Mouse (Mus musculus): ENCODE data around the gene Ccdc136. TPM values are rescaled to one million over a fixed set of nuclear protein-coding genes. Genes with fewer than 3 reads are reported as not detected.
"Not testable (repeated sequence)": the region's sequence is repeated elsewhere in the genome, so short reads cannot be mapped to it uniquely, and the experiment has no call there.

The Ccdc136 gene
- polyA plus RNA-seq (2015; fragmentation: Nextera tagmentation; extraction: Ambion mirVana), result 34.3 and 37.0 TPM in 2 replicates

DNA sequence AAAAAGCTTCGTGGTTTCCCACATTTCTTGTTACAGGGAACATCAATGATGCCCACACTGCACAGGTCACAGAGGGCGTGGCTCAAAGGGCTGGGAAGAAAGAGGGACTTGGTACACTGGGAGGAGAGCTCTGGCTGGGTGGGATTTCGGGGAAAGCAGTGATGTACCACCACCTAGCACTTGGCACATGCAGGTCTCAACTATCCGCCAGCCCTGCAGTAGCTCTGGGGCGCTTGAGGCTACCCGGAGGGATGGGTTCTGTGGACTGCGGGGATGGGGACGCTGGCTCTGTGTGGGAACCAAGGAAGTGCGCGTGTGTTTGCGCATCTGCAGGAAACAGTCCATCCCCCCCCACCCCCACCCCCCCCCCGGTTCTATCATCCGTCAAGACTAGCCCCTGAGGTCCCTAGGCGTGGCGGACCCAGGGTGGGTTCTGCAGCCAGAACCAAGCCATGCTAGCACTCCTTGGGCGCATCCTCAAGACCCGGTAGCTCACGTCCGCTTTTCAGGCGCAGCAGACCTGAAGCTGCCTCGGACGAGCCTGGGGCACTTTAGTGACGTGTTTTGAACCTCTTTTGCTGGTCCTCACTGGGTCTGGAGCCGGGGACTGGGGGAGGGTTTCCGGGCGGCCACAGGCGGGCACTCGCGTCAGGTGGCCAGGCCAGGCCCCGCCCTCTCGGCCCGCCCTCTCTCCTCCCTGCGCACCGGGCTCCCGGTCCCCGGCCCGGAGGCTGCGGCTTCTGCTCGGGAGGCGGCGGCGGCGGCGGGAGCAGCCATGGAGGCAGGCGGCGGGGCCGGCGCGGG lies at the start of gene Ccdc136:
Ccdc136 (plus strand) TSS at position 400 of the 804 bp plus-strand sequence.
- Histone ChIP-seq H3K27me3 (peaks cover 15% of the 10 kb centered on the region; the same call in 1 of the 2 replicates), H3K4me3 (peak within 1 kb of the TSS; percentile 70), H3K9me3 (replicated peaks) (no peaks in the 10 kb centered on the region), H3K9ac (peak within 1 kb of the TSS; percentile 84), H3K36me3 (ENCODE audit: poor library complexity, severe bottlenecking) (peaks cover 15% of the 10 kb centered on the region; the same call in 1 of the 2 replicates), H3K4me2 (peak within 1 kb of the TSS; percentile 81), H3K27ac (peak within 1 kb of the TSS; percentile 82), H3K4me1 (peaks cover 20% of the 10 kb centered on the region)
- WGBS, result under 1% methylated on average over 44 of the region's 49 CpGs
- ATAC-seq, result peak; percentile 92

- H3K4me3 ChIP-seq, H3K27ac ChIP-seq, ATAC-seq: not testable (repeated sequence)
Measured at GRCm38 (mm10) chr6:29346512-29346911, 49.6 kb upstream of the Ccdc136 start.

DNA sequence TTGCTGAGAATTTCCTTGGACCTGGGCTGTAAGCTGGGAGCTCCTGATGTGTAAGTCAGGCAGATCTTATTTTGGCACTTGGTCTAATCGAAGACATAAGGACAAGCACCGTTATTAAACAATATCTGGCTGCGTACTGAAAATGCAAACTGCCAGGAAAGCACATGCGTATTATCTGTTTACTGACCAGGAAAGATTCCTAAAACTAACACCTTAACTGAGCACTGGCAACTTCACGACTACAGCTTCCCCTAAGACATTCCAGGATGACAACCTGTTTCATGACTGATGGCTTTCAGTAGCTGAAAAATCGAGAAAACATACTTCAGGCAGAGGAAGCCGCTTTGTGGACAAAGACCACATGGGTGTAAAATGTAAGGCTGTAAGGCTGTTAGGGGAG lies 48.9 kb upstream of the Ccdc136 start:
- Histone ChIP-seq H3K4me2 (peak overlapping the region; percentile 86), H3K4me3 (peak overlapping the region; percentile 92), H3K27me3 (peaks cover 3% of the 10 kb centered on the region; the same call in 1 of the 2 replicates), H3K9ac (peak overlapping the region; percentile 78), H3K4me1 (peaks cover 24% of the 10 kb centered on the region), H3K9me3 (replicated peaks) (no peaks in the 10 kb centered on the region), H3K36me3 (ENCODE audit: poor library complexity, severe bottlenecking) (no peaks in the 10 kb centered on the region), H3K27ac (peak overlapping the region; percentile 77)
- WGBS, result 41% methylated on average over 7 of the region's 7 CpGs
- ATAC-seq, result no peak

More at GRCm38 (mm10) chr6:29346512-29346911, 49.6 kb upstream of the Ccdc136 start:
- 98% methylated on average over 2 of the region's 2 CpGs for WGBS
- H3K9me3 ChIP-seq (replicated peaks); H3K27me3 ChIP-seq; H3K36me3 ChIP-seq (ENCODE audit: poor library complexity, severe bottlenecking); H3K4me2 ChIP-seq; H3K9ac ChIP-seq: not testable (repeated sequence)
- peaks cover 24% of the 10 kb centered on the region for H3K4me1 ChIP-seq

DNA sequence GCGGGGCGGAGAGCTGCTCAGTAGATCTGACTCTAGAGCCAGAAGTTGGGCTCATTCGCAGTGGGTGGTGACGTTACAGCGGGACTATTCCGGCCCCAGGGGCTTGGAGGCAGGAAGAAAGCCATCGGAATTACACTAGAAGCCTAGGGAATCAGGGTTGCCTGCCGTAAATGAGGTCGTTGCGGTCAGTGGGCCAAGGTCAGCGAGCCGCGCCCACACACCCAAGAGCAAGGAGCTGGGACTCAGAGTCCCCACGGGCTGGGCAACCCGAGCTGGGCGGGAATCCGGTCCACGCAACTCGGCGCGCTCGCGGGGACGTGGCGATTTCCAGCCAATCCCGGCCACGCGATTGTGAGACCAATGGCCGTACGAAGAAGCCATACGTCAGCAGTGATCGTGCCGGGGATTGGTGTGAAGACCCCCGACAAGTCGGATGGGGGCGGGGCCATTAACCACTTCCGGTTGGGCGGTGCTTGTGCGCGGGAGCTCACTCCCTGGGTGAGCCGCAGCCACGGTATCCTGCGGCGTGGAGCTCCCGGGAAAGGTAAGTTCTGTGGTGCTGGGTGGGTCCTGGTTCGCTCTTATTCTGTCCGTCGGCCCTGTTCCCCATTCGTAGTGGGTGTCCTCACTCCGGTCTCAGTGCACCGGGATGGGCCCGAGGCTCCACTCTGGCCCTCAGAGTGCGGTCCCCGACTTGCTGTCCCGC lies 48.3 kb upstream of the Ccdc136 start, which contains the start of gene Calu:
Calu (plus strand) TSS at position 405 of the 706 bp plus-strand sequence.
- Histone ChIP-seq H3K4me1 (peaks cover 24% of the 10 kb centered on the region), H3K27me3 (peaks cover 3% of the 10 kb centered on the region; the same call in 1 of the 2 replicates), H3K36me3 (ENCODE audit: poor library complexity, severe bottlenecking) (no peaks in the 10 kb centered on the region), H3K4me3 (peak within 1 kb of the TSS; percentile 92), H3K9ac (peak within 1 kb of the TSS; percentile 91), H3K4me2 (peak within 1 kb of the TSS; percentile 86), H3K9me3 (replicated peaks) (no peaks in the 10 kb centered on the region), H3K27ac (peak within 1 kb of the TSS; percentile 77)
- ATAC-seq, result peak; percentile 100
- WGBS, result under 1% methylated on average over 55 of the region's 55 CpGs

DNA sequence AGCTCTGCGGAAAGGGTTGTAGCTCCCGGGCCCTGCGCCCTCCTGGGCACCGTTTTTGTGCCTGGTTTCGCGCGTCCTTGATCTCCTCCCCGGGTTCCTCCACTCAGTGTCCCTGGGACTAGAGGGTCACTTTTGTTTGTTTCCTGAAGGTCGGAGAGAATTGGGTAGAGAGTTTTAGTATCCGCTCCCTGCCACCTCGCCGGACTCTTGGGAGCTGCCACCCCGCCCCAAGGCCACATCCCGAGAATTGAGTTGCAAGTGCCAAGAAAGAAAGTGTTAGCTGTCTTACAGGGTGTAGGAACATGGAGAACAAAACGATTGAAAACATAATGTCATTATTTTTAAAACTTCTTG lies 47.8 kb upstream of the Ccdc136 start:
- WGBS, result under 1% methylated on average over 15 of the region's 15 CpGs
- H3K4me1 ChIP-seq, result peaks cover 24% of the 10 kb centered on the region
- H3K27me3 ChIP-seq, result 0 out of 2 replicates have a peak, but pooled peaks cover under 1% of the 10 kb centered on the region
- peak overlapping the region; percentile 91 for H3K9ac ChIP-seq
- H3K9me3 ChIP-seq (replicated peaks), result no peaks in the 10 kb centered on the region
- H3K4me3 ChIP-seq, result peak overlapping the region; percentile 92
- ATAC-seq, result no peak
- no peaks in the 10 kb centered on the region for H3K36me3 ChIP-seq (ENCODE audit: poor library complexity, severe bottlenecking)
- peak overlapping the region; percentile 80 for H3K4me2 ChIP-seq
- 0 out of 2 replicates have a peak overlapping the region, but pooled peaks have one; percentile 44 for H3K27ac ChIP-seq

- H3K9me3 ChIP-seq (replicated peaks), result no peaks in the 10 kb centered on the region
- ATAC-seq, result no peak
- no peaks in the 10 kb centered on the region for H3K27me3 ChIP-seq
Measured at GRCm38 (mm10) chr6:29351613-29352012, 44.5 kb upstream of the Ccdc136 start.

DNA sequence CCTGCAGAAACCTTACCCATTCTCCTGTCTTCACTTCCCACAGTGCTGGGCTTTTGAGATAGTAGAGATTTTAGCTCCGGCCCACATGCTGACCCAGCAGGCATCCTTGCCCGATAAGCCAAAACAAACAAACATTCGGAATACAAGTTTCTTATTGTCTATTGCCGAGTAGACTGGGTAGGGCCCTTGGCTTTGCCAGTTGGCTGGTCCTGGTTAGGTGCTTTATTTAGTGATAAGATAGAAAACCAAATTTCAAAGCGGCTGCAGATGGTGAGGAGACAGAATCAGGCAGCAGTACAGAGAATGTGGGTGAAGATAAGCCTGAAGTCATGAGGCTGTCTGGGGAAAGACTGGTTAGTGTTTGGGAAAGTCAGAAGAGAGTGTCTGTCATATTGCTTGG lies 43.3 kb upstream of the Ccdc136 start:
- H3K27ac ChIP-seq, result no peak overlapping the region
- ATAC-seq, result no peak
- peaks cover 14% of the 10 kb centered on the region for H3K36me3 ChIP-seq (ENCODE audit: poor library complexity, severe bottlenecking)
- WGBS, result 66% methylated on average over 5 of the region's 5 CpGs
- H3K4me1 ChIP-seq, result peaks cover 17% of the 10 kb centered on the region
- no peak overlapping the region for H3K4me3 ChIP-seq
- H3K9ac ChIP-seq, result no peak overlapping the region
- no peaks in the 10 kb centered on the region for H3K9me3 ChIP-seq (replicated peaks)
- no peak overlapping the region for H3K4me2 ChIP-seq
- no peaks in the 10 kb centered on the region for H3K27me3 ChIP-seq

More at GRCm38 (mm10) chr6:29351613-29352012, 44.5 kb upstream of the Ccdc136 start:
- peaks cover 4% of the 10 kb centered on the region; the same call in 1 of the 2 replicates for H3K36me3 ChIP-seq (ENCODE audit: poor library complexity, severe bottlenecking)
- no peak overlapping the region for H3K4me3 ChIP-seq
- H3K9ac ChIP-seq, result no peak overlapping the region
- peaks cover 24% of the 10 kb centered on the region for H3K4me1 ChIP-seq
- no peak overlapping the region for H3K27ac ChIP-seq
- H3K4me2 ChIP-seq, result no peak overlapping the region

- no peak for ATAC-seq
- Histone ChIP-seq H3K27me3 (no peaks in the 10 kb centered on the region), H3K27ac (no peak overlapping the region), H3K4me1 (peaks cover 24% of the 10 kb centered on the region), H3K9ac (no peak overlapping the region), H3K4me2 (no peak overlapping the region), H3K9me3 (replicated peaks) (no peaks in the 10 kb centered on the region), H3K4me3 (no peak overlapping the region), H3K36me3 (ENCODE audit: poor library complexity, severe bottlenecking) (peaks cover 23% of the 10 kb centered on the region)
- WGBS, result 97% methylated on average over 3 of the region's 3 CpGs
Measured at GRCm38 (mm10) chr6:29359386-29359785, 36.7 kb upstream of the Ccdc136 start.

DNA sequence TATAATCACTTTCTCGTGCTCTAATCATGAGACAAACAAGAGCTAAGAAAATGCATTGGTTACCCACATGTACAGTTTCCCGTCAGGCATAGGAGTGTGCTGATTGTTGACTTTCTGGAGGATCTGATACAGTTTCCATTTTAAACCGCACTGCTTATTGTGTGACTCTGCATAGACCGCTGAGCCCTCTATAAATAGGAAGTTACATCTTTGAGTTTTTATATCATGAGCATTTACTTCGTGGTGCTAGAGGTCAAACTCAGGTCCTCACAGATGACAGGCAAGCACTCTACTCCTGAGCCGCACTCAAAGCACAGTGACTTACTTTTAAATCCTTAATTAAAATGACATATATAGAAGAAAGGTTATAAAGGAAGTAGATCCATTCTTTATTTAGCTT lies 35.9 kb upstream of the Ccdc136 start:
- ATAC-seq, result no peak

DNA sequence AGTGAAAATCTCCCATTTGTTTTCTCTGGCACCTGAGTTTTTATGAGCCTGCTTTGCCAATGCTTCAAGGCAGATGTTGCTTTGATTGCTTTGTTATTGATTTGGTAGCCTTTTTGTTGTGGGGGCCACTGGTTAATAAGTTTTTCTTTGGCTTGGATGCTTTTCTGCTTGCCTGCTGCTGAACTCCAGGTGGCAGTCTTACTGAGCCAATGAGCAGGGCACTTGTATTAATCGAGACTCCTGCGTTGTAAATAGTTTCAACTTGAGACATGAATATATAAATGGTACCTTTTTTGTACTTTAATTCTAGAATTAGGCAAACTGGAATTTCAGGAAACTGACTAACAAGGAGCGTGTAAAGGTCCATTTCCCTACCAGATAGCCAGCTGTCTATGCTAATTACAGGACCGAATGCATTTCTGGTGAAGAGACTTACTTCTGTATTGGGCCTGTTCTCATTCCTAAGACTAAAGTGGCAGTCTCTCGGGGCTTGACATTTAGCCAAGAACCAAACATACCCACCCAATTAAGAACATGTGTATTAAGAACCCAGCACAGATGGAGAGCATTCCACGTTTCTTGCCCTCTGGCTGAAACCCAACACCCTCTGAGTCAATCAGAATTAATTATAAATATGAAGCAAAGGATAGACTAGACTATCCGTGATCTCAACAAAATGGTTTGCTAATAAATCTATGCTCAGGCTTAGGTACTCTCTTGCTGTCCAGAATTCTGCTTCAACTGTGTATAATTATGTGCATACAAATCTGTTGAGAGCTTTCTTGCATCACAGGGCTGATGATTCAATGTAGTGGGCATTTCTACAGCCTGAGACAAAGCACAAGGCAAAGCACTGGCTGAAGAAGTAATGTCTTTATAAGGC lies 33.6 kb upstream of the Ccdc136 start:
- H3K27me3 ChIP-seq, result no peaks in the 10 kb centered on the region
- no peaks in the 10 kb centered on the region for H3K9me3 ChIP-seq (replicated peaks)
- H3K4me1 ChIP-seq, result peaks cover 24% of the 10 kb centered on the region
- H3K27ac ChIP-seq, result peak overlapping the region; percentile 87
- peak; percentile 86 for ATAC-seq
- no peak overlapping the region for H3K4me3 ChIP-seq
- H3K36me3 ChIP-seq (ENCODE audit: poor library complexity, severe bottlenecking), result peaks cover 33% of the 10 kb centered on the region
- WGBS, result 27% methylated on average over 7 of the region's 7 CpGs
- no peak overlapping the region for H3K9ac ChIP-seq
- H3K4me2 ChIP-seq, result no peak overlapping the region

More for the DNA sequence above, 35.9 kb upstream of the Ccdc136 start:
- WGBS, result 84% methylated on average over 6 of the region's 6 CpGs
- no peak overlapping the region for H3K4me3 ChIP-seq
- H3K27me3 ChIP-seq, result no peaks in the 10 kb centered on the region
- no peaks in the 10 kb centered on the region for H3K9me3 ChIP-seq (replicated peaks)
- no peak overlapping the region for H3K9ac ChIP-seq
- H3K4me2 ChIP-seq, result no peak overlapping the region
- peaks cover 24% of the 10 kb centered on the region for H3K36me3 ChIP-seq (ENCODE audit: poor library complexity, severe bottlenecking)
- H3K4me1 ChIP-seq, result peaks cover 24% of the 10 kb centered on the region
- H3K27ac ChIP-seq, result no peak overlapping the region

- Histone ChIP-seq H3K27ac (peak overlapping the region; percentile 87), H3K4me1 (peaks cover 24% of the 10 kb centered on the region), H3K9me3 (replicated peaks) (no peaks in the 10 kb centered on the region), H3K9ac (no peak overlapping the region), H3K4me2 (no peak overlapping the region), H3K36me3 (ENCODE audit: poor library complexity, severe bottlenecking) (peaks cover 36% of the 10 kb centered on the region), H3K27me3 (no peaks in the 10 kb centered on the region), H3K4me3 (no peak overlapping the region)
- peak; percentile 71 for ATAC-seq
- WGBS, result 56% methylated on average over 3 of the region's 3 CpGs
Measured at GRCm38 (mm10) chr6:29363129-29363515, 33.0 kb upstream of the Ccdc136 start.

Data from forebrain, embryonic 13.5 days (tissue).